Mouse (Mus musculus) gastrocnemius, postnatal 36 days (tissue): ENCODE data around the gene Vhl. TPM values are rescaled to one million over a fixed set of nuclear protein-coding genes. Genes with fewer than 3 reads are reported as not detected.
"Not testable (repeated sequence)": the region's sequence is repeated elsewhere in the genome, so short reads cannot be mapped to it uniquely, and the experiment has no call there.

Experiments
- DNase-seq, 2 experiments: peaks; one replicate each; pipeline ENCODE4 v3.0.0; 2022
- intact Hi-C: fragments of 180-260 bp; cut with DNase I; formaldehyde crosslinking; loops from one replicate; pipeline ENCODE4 v1.15.1; 2025
- total RNA-seq, 2 experiments: library from RNA; stranded (reverse); gene quantifications; 2 replicates each; pipeline ENCODE4 v1.2.3; 2021

Vhl gene
- total RNA-seq, 2 experiments from 2014 or later: 3.5 to 4.5 TPM

DNA sequence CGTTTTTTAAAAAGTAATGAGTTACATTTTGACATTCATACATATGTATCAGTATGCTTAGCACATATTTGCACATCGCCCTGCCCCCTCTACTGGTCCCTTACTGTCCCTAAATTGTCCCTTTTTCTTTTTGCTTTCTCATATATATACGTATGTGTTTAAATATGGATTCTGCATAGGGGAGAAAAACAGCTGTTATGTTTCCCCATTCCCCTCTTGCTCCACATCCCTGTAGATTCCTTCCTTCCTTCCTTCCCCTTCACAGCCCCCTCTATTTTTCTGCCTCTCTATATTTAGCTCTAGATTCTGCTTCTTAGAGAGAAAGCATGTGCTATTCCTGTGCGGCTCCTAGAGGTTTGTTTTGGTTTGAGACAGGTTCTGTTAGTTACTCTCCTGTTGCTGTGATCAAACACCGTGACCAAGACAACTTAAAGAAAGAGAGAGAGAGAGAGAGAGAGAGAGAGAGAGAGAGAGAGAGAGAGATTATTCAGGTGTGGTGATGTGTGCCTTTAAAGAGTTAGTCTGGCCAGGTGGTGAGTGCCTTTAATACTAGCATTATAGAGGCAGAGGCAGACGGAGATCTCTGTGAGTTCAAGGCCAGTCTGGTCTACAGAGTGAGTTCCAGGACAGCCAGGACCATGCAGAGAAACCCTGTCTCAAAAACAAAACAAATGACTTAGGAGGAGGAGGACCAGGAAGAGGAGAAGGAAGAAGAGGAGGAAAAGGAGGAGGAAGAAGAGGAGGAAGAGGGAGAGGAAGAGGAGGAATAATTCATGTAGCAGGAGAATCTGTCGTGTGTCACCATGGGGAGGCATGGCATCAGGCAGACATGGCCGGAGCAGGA lies 36.1 kb downstream of the Vhl start:
- intact Hi-C loops: no loop called here
- DNase-seq: no peak

GRCm38 (mm10) chr6:113660492-113661352 lies 37.0 kb downstream of the Vhl start:
- no peak for DNase-seq
- intact Hi-C loops: no loop called here

DNA sequence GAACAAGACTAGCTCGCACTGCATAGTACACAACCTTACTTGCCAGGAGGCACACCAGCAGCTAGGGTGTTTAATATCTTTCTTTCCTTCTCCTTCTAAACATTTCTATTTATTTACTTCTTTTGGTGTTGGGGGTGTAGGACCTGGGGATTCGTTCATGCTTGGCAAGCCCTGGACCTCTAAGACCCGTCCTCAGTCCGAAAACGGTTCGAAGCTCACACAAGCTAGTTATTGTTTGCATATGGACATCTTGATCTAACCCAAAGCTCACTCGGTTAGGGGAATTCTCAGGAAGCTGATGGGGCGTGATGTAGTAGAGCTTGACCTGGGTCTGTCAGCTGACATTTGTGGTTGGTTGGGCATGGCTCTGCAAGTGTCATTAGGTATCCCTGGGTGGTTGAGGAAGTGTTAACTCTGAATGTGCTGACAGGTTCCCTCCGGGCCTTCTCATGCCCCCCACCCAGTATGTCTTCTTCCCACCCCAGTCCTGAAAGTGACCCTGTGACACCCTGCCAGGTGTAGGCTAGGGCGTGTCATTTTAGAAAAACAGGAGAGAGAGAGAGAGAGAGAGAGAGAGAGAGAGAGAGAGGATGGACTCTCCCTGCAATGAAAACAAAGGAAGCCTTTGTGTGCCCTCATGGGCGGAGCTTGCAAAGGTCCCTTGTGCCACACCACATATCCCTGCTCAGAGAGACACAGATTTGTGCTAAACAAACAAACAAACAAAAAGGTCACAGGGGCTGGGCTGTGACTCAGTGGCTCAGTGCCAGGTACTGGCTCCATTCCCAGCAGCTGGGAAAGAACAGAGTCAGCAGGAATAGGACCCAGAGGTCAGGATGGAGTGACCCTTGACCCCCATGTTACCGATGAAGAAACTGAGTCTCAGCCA lies 37.8 kb downstream of the Vhl start:
- peak; percentile 25 to 39 for DNase-seq
- intact Hi-C loops: no loop called here

DNA sequence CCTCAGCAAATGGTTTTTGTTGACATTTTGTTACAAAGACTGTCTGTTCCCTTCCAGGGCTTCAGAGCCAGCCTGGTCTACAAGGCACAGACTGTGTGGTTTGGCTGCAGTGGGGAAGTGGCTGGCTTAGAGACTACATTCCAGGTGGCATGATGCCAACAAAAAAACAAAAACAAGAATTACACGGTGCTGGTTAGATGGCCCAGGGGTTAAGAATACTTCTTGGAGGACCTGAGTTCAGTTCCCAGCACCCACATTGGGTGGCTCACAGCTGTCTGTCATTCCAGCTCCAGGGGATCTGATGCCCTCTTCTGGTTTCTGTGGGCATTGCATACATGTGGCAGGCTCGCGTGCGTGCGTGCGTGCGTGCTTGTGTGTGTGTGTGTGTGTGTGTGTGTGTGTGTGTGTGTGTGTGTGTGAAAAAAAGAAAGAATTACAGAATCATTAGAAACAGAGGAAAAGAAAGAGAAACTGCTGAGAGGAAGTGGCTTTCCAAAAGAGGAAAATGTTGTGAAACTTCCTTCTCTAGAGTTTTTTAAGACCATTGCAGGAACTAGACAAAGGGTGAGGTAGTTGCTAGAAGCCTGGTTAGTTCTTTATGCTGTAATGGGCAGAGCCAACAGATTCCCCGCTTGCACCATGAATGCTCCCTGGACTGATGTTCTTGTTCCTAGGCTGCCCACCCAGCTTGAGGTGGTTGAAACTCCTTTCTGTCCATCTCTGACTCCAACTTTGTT lies 39.4 kb downstream of the Vhl start:
- intact Hi-C loops: no loop called here
- DNase-seq: no peak

- no peak for DNase-seq
- intact Hi-C loops: no loop called here
Observed at GRCm38 (mm10) chr6:113664305-113664704, 40.5 kb downstream of the Vhl start.

DNA sequence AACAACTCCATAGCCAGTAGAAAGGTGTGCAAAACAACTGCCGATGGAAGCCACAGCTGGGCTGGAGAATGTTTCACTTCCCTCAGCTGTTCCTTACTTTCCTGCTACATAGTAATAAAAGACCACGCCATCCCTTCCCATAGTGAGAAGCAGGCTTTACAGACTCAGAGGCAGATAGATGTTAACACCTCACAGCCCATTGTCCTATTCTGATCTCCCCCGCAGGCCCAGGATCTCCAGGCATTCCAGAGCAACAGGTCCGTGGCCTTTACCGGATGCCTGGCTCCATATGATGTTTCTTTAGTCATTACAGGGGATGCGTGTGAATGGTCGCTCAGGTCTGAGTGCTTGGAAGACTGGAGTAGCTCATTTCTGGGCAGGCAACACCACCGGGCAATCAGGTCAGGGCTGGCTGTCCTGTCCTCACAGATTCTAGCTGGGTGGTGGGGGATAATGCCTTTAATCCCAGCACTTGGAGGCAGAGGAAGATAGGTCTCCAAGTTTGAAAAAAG lies 43.9 kb downstream of the Vhl start:
- DNase-seq: no peak
- intact Hi-C loops: no loop called here

GRCm38 (mm10) chr6:113668287-113669154 lies 44.8 kb downstream of the Vhl start:
- intact Hi-C loops: no loop called here
- DNase-seq: no peak

DNA sequence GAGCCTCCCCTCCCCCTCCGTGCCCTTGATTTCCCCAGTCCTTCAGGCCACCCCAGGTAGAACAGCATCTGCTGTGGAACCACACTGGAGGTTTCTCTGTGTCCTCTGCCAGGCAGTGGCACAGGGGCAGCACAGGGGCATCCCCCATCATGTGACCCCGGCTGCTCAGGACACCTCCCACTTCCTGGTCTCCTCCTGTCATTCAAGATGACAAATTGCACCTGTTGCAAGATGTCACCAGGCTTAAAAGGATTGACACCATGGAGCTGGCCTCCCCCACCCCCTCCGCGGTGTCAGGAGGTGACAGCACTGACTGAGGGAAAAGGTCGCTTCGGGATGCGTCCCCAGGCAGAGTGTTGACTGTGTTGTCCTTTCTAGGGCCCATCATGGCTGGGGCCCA lies 46.1 kb downstream of the Vhl start:
- intact Hi-C loops: no loop called here
- DNase-seq: no peak

GRCm38 (mm10) chr6:113672029-113672428 lies 48.3 kb downstream of the Vhl start:
- DNase-seq, intact Hi-C loops: not testable (repeated sequence)

- DNase-seq: no peak
- intact Hi-C loops: no loop called here
Observed at GRCm38 (mm10) chr6:113672989-113673388, 49.2 kb downstream of the Vhl start.

DNA sequence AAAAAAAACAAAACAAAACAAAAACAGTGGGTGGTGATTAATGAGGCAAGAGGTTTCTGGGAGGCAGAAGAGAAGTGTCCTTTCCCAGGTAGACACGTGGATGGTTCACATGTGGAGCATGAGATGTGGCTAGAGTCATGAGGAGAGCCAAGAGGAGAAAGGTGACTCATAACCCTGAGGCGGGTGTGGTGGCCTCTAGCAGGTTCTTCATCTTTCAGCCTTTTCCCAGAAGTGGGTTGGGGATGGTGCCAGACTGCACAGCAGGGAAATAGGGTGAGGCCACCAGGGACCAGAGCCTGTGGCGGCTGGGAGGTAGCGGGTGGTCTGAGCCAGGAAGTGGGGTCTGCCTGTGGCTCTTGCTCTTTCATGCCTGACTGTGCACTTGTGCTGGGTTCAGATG lies 51.5 kb downstream of the Vhl start:
- no peak for DNase-seq
- intact Hi-C loops: no loop called here

DNA sequence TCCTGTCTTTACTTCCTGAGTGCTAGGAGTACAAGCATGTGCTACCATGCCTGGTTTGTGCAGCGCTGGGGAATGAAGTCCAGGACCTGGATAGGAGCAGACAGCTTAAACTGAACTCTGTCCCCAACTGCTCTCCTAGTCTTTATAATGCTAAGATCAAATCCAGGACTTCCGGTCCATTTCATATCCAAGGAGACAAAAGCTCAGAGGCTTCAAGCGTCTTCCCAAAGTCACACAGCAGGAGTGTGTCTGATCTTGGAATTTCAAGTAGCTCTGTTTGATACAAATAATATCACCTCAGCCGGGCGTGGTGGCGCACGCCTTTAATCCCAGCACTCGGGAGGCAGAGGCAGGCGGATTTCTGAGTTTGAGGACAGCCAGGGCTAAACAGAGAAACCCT lies 52.2 kb downstream of the Vhl start:
- no peak for DNase-seq
- intact Hi-C loops: no loop called here

GRCm38 (mm10) chr6:113677070-113677734 lies 53.4 kb downstream of the Vhl start:
- intact Hi-C loops: no loop called here
- DNase-seq: no peak

- intact Hi-C loops: no loop called here
- DNase-seq: no peak
Observed at GRCm38 (mm10) chr6:113678246-113679012, 54.7 kb downstream of the Vhl start.

DNA sequence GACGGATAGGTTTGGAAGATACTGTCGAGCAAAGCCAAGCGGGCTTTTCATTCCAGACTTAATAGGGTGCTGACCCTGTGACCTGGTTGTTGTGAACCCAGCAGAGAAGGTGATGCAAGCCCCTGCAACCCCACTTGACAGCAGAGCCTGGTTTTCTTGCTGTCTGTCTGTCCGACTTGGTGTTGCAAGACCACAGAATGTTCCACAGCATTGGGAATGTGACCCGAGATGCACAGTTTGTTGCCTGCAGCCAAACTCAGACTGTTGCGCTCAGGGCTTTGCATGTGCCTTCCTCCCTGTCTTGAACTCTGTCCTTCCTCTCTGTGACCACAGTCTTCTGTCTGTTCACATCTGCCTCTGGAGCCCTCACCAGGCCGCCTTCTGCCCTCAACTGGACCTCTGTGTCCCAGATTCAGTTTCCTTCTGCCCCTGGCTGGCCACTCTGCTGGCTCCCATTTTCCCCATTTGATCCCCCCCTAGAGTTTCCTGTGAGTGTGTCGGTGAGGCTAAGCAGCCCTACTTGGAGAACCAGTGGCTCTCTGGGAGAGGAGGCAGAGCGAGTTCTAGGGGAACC lies 56.3 kb downstream of the Vhl start:
- DNase-seq: no peak
- intact Hi-C loops: loop anchor here (5.0 kb wide), 1 partner anchor 238 kb away; the partner anchor contains the start of gene Jagn1
